Mouse (Mus musculus): Measurements from ENCODE around the gene Ctns. TPM values are rescaled to one million over a fixed set of nuclear protein-coding genes. Genes with fewer than 3 reads are reported as not detected.

The Ctns gene
- polyA plus RNA-seq, 1 experiment from 2014 or later, result 22.1 TPM

GRCm38 (mm10) chr11:73161616-73162015 is 37.2 kb downstream of the Ctns start:
- WGBS, result 89% methylated on average over 4 of the region's 4 CpGs
- Histone ChIP-seq H3K36me3 (no peaks in the 10 kb centered on the region), H3K4me1 (replicated peaks) (peaks cover 11% of the 10 kb centered on the region), H3K9me3 (no peaks in the 10 kb centered on the region), H3K4me3 (replicated peaks) (no peak overlapping the region), H3K4me2 (replicated peaks) (no peak overlapping the region), H3K27me3 (peaks cover 36% of the 10 kb centered on the region), H3K27ac (no peak overlapping the region), H3K9ac (replicated peaks) (no peak overlapping the region)
- no peak for ATAC-seq

- H3K4me3 ChIP-seq (replicated peaks), result peak overlapping the region; percentile 43
- peaks cover 11% of the 10 kb centered on the region for H3K4me1 ChIP-seq (replicated peaks)
- H3K4me2 ChIP-seq (replicated peaks), result peak overlapping the region; percentile 71
- no peak for ATAC-seq
- H3K27ac ChIP-seq, result no peak overlapping the region
- H3K9me3 ChIP-seq, result no peaks in the 10 kb centered on the region
- H3K36me3 ChIP-seq, result no peaks in the 10 kb centered on the region
- 29% methylated on average over 6 of the region's 6 CpGs for WGBS
- H3K9ac ChIP-seq (replicated peaks), result no peak overlapping the region
- H3K27me3 ChIP-seq, result peaks cover 36% of the 10 kb centered on the region
Measured at GRCm38 (mm10) chr11:73160811-73161200, 38.0 kb downstream of the Ctns start.

- Histone ChIP-seq H3K9ac (replicated peaks) (peak within 1 kb of the TSS; percentile 60), H3K4me1 (replicated peaks) (peaks cover 11% of the 10 kb centered on the region), H3K9me3 (no peaks in the 10 kb centered on the region), H3K4me3 (replicated peaks) (peak within 1 kb of the TSS; percentile 43), H3K36me3 (no peaks in the 10 kb centered on the region), H3K4me2 (replicated peaks) (peak within 1 kb of the TSS; percentile 71), H3K27me3 (peaks cover 36% of the 10 kb centered on the region), H3K27ac (no peak within 1 kb of the TSS)
- 3% methylated on average over 49 of the region's 49 CpGs for WGBS
- ATAC-seq, result peak; percentile 60
Measured at GRCm38 (mm10) chr11:73159957-73160810, 38.7 kb downstream of the Ctns start, which contains the start of gene P2rx5. P2rx5 (plus strand) TSS chr11:73160421.

- Histone ChIP-seq H3K4me2 (replicated peaks) (no peak overlapping the region), H3K27ac (no peak overlapping the region), H3K9me3 (no peaks in the 10 kb centered on the region), H3K27me3 (peaks cover 19% of the 10 kb centered on the region), H3K9ac (replicated peaks) (no peak overlapping the region), H3K36me3 (no peaks in the 10 kb centered on the region), H3K4me1 (replicated peaks) (peaks cover 1% of the 10 kb centered on the region), H3K4me3 (replicated peaks) (no peak overlapping the region)
- WGBS, result 84% methylated on average over 6 of the region's 6 CpGs
- ATAC-seq, result no peak
Measured at GRCm38 (mm10) chr11:73155071-73155470, 43.8 kb downstream of the Ctns start.

- Histone ChIP-seq H3K4me1 (replicated peaks) (no peaks in the 10 kb centered on the region), H3K9me3 (no peaks in the 10 kb centered on the region), H3K36me3 (no peaks in the 10 kb centered on the region), H3K4me3 (replicated peaks) (no peak overlapping the region), H3K27ac (no peak overlapping the region), H3K27me3 (no peaks in the 10 kb centered on the region), H3K4me2 (replicated peaks) (no peak overlapping the region), H3K9ac (replicated peaks) (no peak overlapping the region)
- WGBS, result 75% methylated on average over 9 of the region's 9 CpGs
- no peak for ATAC-seq
Measured at GRCm38 (mm10) chr11:73148209-73148608, 50.6 kb downstream of the Ctns start.

DNA sequence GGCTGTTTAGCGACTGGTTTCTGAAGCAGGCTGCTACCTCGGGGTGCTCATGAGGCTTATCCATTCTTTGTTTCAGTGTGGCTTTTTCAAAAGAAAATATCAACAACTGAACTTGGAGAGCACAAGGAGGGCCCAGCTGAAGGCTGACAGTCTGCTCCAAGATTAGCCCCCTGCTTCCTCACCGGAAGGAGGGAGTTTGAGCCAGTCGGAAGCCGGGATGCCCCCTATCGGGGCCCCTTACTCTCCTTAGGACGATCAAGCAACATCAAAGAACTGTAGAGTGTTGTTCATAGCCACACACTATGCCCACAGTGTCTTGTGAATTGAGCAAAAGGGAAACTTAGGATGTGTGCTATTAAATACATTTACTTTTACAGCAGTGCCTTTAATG is 51.9 kb downstream of the Ctns start:
- Histone ChIP-seq H3K4me3 (replicated peaks) (no peak overlapping the region), H3K9ac (replicated peaks) (no peak overlapping the region), H3K9me3 (no peaks in the 10 kb centered on the region), H3K27ac (no peak overlapping the region), H3K27me3 (no peaks in the 10 kb centered on the region), H3K4me1 (replicated peaks) (no peaks in the 10 kb centered on the region), H3K4me2 (replicated peaks) (no peak overlapping the region), H3K36me3 (no peaks in the 10 kb centered on the region)
- WGBS, result 54% methylated on average over 7 of the region's 7 CpGs
- ATAC-seq, result no peak

GRCm38 (mm10) chr11:73146026-73146974 is 52.5 kb downstream of the Ctns start:
- ATAC-seq, result no peak
- no peak overlapping the region for H3K4me2 ChIP-seq (replicated peaks)
- no peak overlapping the region for H3K27ac ChIP-seq
- H3K9ac ChIP-seq (replicated peaks), result no peak overlapping the region
- no peaks in the 10 kb centered on the region for H3K9me3 ChIP-seq
- no peaks in the 10 kb centered on the region for H3K27me3 ChIP-seq
- H3K4me1 ChIP-seq (replicated peaks), result no peaks in the 10 kb centered on the region
- H3K36me3 ChIP-seq, result no peaks in the 10 kb centered on the region
- H3K4me3 ChIP-seq (replicated peaks), result no peak overlapping the region
- 56% methylated on average over 11 of the region's 11 CpGs for WGBS

DNA sequence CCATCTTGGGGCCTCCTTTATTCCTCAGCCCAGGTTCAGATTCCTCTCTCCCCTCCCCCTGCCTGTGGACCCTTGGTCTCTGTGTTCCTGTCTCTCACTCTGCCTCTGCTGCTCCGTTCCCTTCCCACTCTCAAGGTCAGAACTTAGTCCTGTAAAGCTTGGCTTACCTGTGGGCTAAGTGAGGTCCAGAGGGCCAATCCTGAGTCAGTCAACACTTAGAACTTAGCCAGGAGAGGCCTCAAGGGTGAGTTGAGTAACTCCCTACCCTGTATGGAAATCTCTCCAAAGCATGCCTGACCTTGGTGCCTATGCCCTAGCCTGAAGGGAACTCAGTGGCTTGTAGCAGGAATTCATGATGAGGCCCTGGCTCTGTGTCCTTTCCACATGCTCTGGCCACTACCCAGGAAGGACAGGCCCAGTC is 54.6 kb downstream of the Ctns start:
- no peak overlapping the region for H3K27ac ChIP-seq
- H3K9ac ChIP-seq (replicated peaks), result no peak overlapping the region
- no peaks in the 10 kb centered on the region for H3K27me3 ChIP-seq
- no peaks in the 10 kb centered on the region for H3K9me3 ChIP-seq
- no peaks in the 10 kb centered on the region for H3K36me3 ChIP-seq
- no peak for ATAC-seq
- no peaks in the 10 kb centered on the region for H3K4me1 ChIP-seq (replicated peaks)
- WGBS, result 67% methylated on average over 1 of the region's 1 CpGs
- H3K4me2 ChIP-seq (replicated peaks), result no peak overlapping the region
- H3K4me3 ChIP-seq (replicated peaks), result no peak overlapping the region

GRCm38 (mm10) chr11:73137591-73138501 is 61.0 kb downstream of the Ctns start, which contains the start of gene Haspin:
Haspin (minus strand) TSS chr11:73138294.
- Histone ChIP-seq H3K27me3 (no peaks in the 10 kb centered on the region), H3K4me3 (replicated peaks) (peak within 1 kb of the TSS; percentile 79), H3K4me1 (replicated peaks) (peaks cover 25% of the 10 kb centered on the region), H3K9me3 (no peaks in the 10 kb centered on the region), H3K9ac (replicated peaks) (peak within 1 kb of the TSS; percentile 79), H3K36me3 (peaks cover 9% of the 10 kb centered on the region), H3K27ac (no peak within 1 kb of the TSS), H3K4me2 (replicated peaks) (peak within 1 kb of the TSS; percentile 92)
- WGBS, result under 1% methylated on average over 81 of the region's 84 CpGs
- peak; percentile 98 for ATAC-seq

DNA sequence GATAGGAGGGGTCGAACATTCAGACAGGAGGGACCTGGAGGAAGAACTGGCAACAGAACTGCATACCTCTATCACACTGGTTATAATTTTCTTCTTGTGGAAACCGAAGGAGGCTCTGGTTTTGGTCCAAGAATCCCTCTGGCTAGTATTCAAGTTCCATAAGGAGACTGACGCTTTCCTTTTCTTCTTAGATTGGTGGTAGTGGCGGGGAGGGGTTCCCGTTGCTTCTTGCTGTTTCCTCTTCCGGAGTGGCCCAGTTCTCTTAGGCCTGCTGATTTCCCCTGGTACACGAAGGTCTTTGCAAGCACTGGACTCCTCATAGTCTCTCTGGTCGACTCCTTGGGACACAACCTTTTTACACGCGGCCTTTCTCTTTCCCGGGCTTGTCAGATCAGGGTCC is 61.7 kb downstream of the Ctns start:
- Histone ChIP-seq H3K36me3 (peaks cover 12% of the 10 kb centered on the region), H3K9me3 (no peaks in the 10 kb centered on the region), H3K4me2 (replicated peaks) (peak overlapping the region; percentile 92), H3K9ac (replicated peaks) (peak overlapping the region; percentile 79), H3K4me3 (replicated peaks) (peak overlapping the region; percentile 79), H3K27ac (no peak overlapping the region), H3K27me3 (no peaks in the 10 kb centered on the region), H3K4me1 (replicated peaks) (peaks cover 25% of the 10 kb centered on the region)
- 45% methylated on average over 11 of the region's 11 CpGs for WGBS
- ATAC-seq, result no peak

- Histone ChIP-seq H3K9me3 (no peaks in the 10 kb centered on the region), H3K9ac (replicated peaks) (0 out of 2 replicates have a peak overlapping the region, but pooled peaks have one; percentile 79), H3K27me3 (no peaks in the 10 kb centered on the region), H3K4me1 (replicated peaks) (peaks cover 25% of the 10 kb centered on the region), H3K4me3 (replicated peaks) (peak overlapping the region; percentile 79), H3K27ac (no peak overlapping the region), H3K36me3 (peaks cover 12% of the 10 kb centered on the region), H3K4me2 (replicated peaks) (peak overlapping the region; percentile 92)
- no peak for ATAC-seq
- 91% methylated on average over 6 of the region's 6 CpGs for WGBS
Measured at GRCm38 (mm10) chr11:73136587-73136986, 62.3 kb downstream of the Ctns start.
